ENCODE assay signal across 9 mouse cellular contexts in genomic region chr5:32102484-32102883, GRCm38 (mm10). TPM values are rescaled to one million over a fixed set of nuclear protein-coding genes. Genes with fewer than 3 reads are reported as not detected.
DNase-seq lines count a peak whose midpoint lies in the region; ATAC-seq and TF ChIP-seq lines count a peak whose summit lies in the region.
"Had no signal": no experiment of that assay in that cellular context is flagged by ENCODE, and none has a peak within 500 bp of the region (broad histone marks: within the 10 kb centered on the region; RNA-seq: fewer than 3 reads in every experiment).

No protein-coding gene starts in this region.

- DNase-seq in forebrain, embryonic 11.5 days (ENCODE audit: low spot score): no peak
- DNase-seq in 3T3-L1 (ENCODE audit: low read depth, low spot score): peak; percentile 61
- DNase-seq in cerebellum, adult 9-11 months: peak; percentile 63
- peak; percentile 19 for DNase-seq in lung, postnatal 25 days (ENCODE audit: low spot score)
- DNase-seq in stomach, postnatal 0 days (ENCODE audit: low spot score): peak; percentile 55
- DNase-seq in thymus, postnatal 0 days (ENCODE audit: low spot score): no peak

- WGBS in forebrain, embryonic 16.5 days: 12% methylated on average over 5 of the region's 5 CpGs
- 43% methylated on average over 5 of the region's 5 CpGs for WGBS in forebrain, embryonic 11.5 days
- 12% methylated on average over 5 of the region's 5 CpGs for WGBS in heart, embryonic 14.5 days
- WGBS in stomach, postnatal 0 days: 9% methylated on average over 5 of the region's 5 CpGs

- no peaks in the 10 kb centered on the region for H3K27me3 ChIP-seq in forebrain, embryonic 16.5 days (replicated peaks; ENCODE audit: control insufficient read depth, insufficient read depth, low read length)
- no peaks in the 10 kb centered on the region for H3K27me3 ChIP-seq in forebrain, embryonic 11.5 days (ENCODE audit: control insufficient read depth, insufficient read depth, low read length)
- no peaks in the 10 kb centered on the region for H3K27me3 ChIP-seq in heart, embryonic 14.5 days (ENCODE audit: control insufficient read depth, insufficient read depth, low read length)
- H3K27me3 ChIP-seq in stomach, postnatal 0 days (ENCODE audit: control insufficient read depth, insufficient read depth, low read length): no peaks in the 10 kb centered on the region
- H3K27me3 ChIP-seq: liver, embryonic 15.5 days had no signal

- no peak for TF ChIP-seq CTCF in stomach, postnatal 0 days (IDR thresholded peaks at IDR 0.05; ENCODE audit: low read depth)

- no peak overlapping the region for H3K9ac ChIP-seq in forebrain, embryonic 16.5 days (replicated peaks; ENCODE audit: low read depth, low read length)
- no peak overlapping the region for H3K9ac ChIP-seq in forebrain, embryonic 11.5 days (ENCODE audit: low read length)
- 0 out of 2 replicates have a peak overlapping the region, but pooled peaks have one; percentile 34 for H3K9ac ChIP-seq in heart, embryonic 14.5 days (ENCODE audit: low read length)
- H3K9ac ChIP-seq in stomach, postnatal 0 days (ENCODE audit: low read length): no peak overlapping the region
- H3K9ac ChIP-seq: liver, embryonic 15.5 days had no signal

- H3K4me2 ChIP-seq in forebrain, embryonic 16.5 days (ENCODE audit: low read length): no peak overlapping the region
- no peak overlapping the region for H3K4me2 ChIP-seq in forebrain, embryonic 11.5 days (ENCODE audit: low read depth, low read length, severe bottlenecking)
- H3K4me2 ChIP-seq in heart, embryonic 14.5 days (ENCODE audit: low read length): peak overlapping the region; percentile 8; the same call in 1 of the 2 replicates
- H3K4me2 ChIP-seq in stomach, postnatal 0 days (replicated peaks; ENCODE audit: low read depth): no peak overlapping the region
- H3K4me2 ChIP-seq: liver, embryonic 15.5 days had no signal

- H3K4me3 ChIP-seq in forebrain, embryonic 16.5 days (replicated peaks; ENCODE audit: low read length): no peak overlapping the region
- no peak overlapping the region for H3K4me3 ChIP-seq in forebrain, embryonic 11.5 days (ENCODE audit: low read depth, low read length)
- no peak overlapping the region for H3K4me3 ChIP-seq in heart, embryonic 14.5 days (ENCODE audit: control insufficient read depth in 1 of 2, insufficient read depth in 1 of 2, low read depth in 1 of 2, low read length in 2 of 2)
- no peak overlapping the region for H3K4me3 ChIP-seq in stomach, postnatal 0 days (ENCODE audit: low read depth, low read length)
- H3K4me3 ChIP-seq: liver, embryonic 15.5 days had no signal

- H3K27ac ChIP-seq in forebrain, embryonic 16.5 days (ENCODE audit: low read length): no peak overlapping the region
- H3K27ac ChIP-seq in forebrain, embryonic 11.5 days (ENCODE audit: low read depth, low read length): no peak overlapping the region
- 0 out of 4 replicates have a peak overlapping the region, but pooled peaks of 1 of the 2 experiments have one; percentile 6 for H3K27ac ChIP-seq in heart, embryonic 14.5 days (replicated peaks in 1 of 2; ENCODE audit: control insufficient read depth in 1 of 2, insufficient read depth in 1 of 2, low read depth in 2 of 2, low read length in 2 of 2)
- peak overlapping the region; percentile 69 for H3K27ac ChIP-seq in stomach, postnatal 0 days (replicated peaks)
- H3K27ac ChIP-seq: liver, embryonic 15.5 days had no signal

- H3K36me3 ChIP-seq in forebrain, embryonic 16.5 days (ENCODE audit: control insufficient read depth, insufficient read depth): no peaks in the 10 kb centered on the region
- H3K36me3 ChIP-seq in forebrain, embryonic 11.5 days (ENCODE audit: control insufficient read depth, insufficient read depth, low read length): no peaks in the 10 kb centered on the region
- no peaks in the 10 kb centered on the region for H3K36me3 ChIP-seq in heart, embryonic 14.5 days (ENCODE audit: control insufficient read depth, insufficient read depth, low read length)
- H3K36me3 ChIP-seq in stomach, postnatal 0 days (ENCODE audit: control insufficient read depth, insufficient read depth, low read length): no peaks in the 10 kb centered on the region
- H3K36me3 ChIP-seq: liver, embryonic 15.5 days had no signal

- peaks cover 7% of the 10 kb centered on the region for H3K4me1 ChIP-seq in forebrain, embryonic 16.5 days (replicated peaks; ENCODE audit: control insufficient read depth, insufficient read depth, low read length)
- no peaks in the 10 kb centered on the region for H3K4me1 ChIP-seq in forebrain, embryonic 11.5 days (replicated peaks; ENCODE audit: control insufficient read depth, insufficient read depth, low read length)
- H3K4me1 ChIP-seq in heart, embryonic 14.5 days (ENCODE audit: control insufficient read depth in 2 of 2, insufficient read depth in 2 of 2, low read length in 2 of 2): peaks cover 10 to 12% of the 10 kb centered on the region in 2 experiments
- H3K4me1 ChIP-seq in stomach, postnatal 0 days (replicated peaks; ENCODE audit: control insufficient read depth, insufficient read depth): no peaks in the 10 kb centered on the region

- H3K9me3 ChIP-seq in forebrain, embryonic 16.5 days (ENCODE audit: control insufficient read depth, low read length): no peaks in the 10 kb centered on the region
- no peaks in the 10 kb centered on the region for H3K9me3 ChIP-seq in forebrain, embryonic 11.5 days (ENCODE audit: control insufficient read depth, low read length)
- no peaks in the 10 kb centered on the region for H3K9me3 ChIP-seq in heart, embryonic 14.5 days (ENCODE audit: control insufficient read depth, low read length)
- no peaks in the 10 kb centered on the region for H3K9me3 ChIP-seq in stomach, postnatal 0 days (ENCODE audit: control insufficient read depth, low read length)
- H3K9me3 ChIP-seq: liver, embryonic 15.5 days had no signal

- ATAC-seq in forebrain, embryonic 16.5 days: peak; percentile 43
- ATAC-seq in forebrain, embryonic 11.5 days (replicated peaks; ENCODE audit: low FRiP score): no peak
- ATAC-seq in heart, embryonic 14.5 days (ENCODE audit: insufficient number of reproducible peaks, insufficient read depth, low FRiP score, low read depth): 0 out of 2 replicates have a peak, but pooled peaks have one; percentile 40
- peak; percentile 50; the same call in 1 of the 2 replicates for ATAC-seq in stomach, postnatal 0 days (ENCODE audit: low FRiP score, low TSS enrichment)

- no peak for TF ChIP-seq EP300 in stomach, postnatal 0 days (optimal IDR thresholded peaks at IDR 0.05)

RNA-seq across cellular contexts. Expression of gene Fosl2, which starts 33.1 kb away (rescaled TPM):
- 3.7 and 3.8 TPM in 2 replicates for polyA plus RNA-seq in forebrain, embryonic 16.5 days (2015; fragmentation: Nextera tagmentation; extraction: Ambion mirVana)
- polyA plus RNA-seq in forebrain, embryonic 11.5 days (2014; fragmentation: Nextera tagmentation; extraction: Ambion mirVana): 0.68 and 1.1 TPM in 2 replicates
- 2.6 and 3.1 TPM in 2 replicates for polyA plus RNA-seq in heart, embryonic 14.5 days (2014; fragmentation: Nextera tagmentation; extraction: Ambion mirVana)
- 10.5 and 11.7 TPM in 2 replicates for polyA plus RNA-seq in stomach, postnatal 0 days (2015; fragmentation: Nextera tagmentation; extraction: Ambion mirVana)
- 0.78 and 0.95 TPM in 2 replicates for polyA plus RNA-seq in thymus, postnatal 0 days (2015; fragmentation: Nextera tagmentation; extraction: Ambion mirVana)

Comparison
In these comparisons a context has a peak if more than half of its experiments do, and no peak if none do; other contexts are left out.
1. DNase-seq: peak in 3T3-L1 (single experiment), cerebellum, adult 9-11 months (single experiment), lung, postnatal 25 days (single experiment) and stomach, postnatal 0 days (single experiment); none in forebrain, embryonic 11.5 days (single experiment) and thymus, postnatal 0 days (single experiment).